Mouse (Mus musculus) stomach, postnatal 0 days (tissue): Measurements from ENCODE around the gene Ttc39d. TPM values are rescaled to one million over a fixed set of nuclear protein-coding genes. Genes with fewer than 3 reads are reported as not detected.
"Not testable (repeated sequence)": the region's sequence is repeated elsewhere in the genome, so short reads cannot be mapped to it uniquely, and the experiment has no call there.

Source experiments
- ATAC-seq: fragments of 200-750 bp; cut with Nextera tagmentation; 2 replicates; pipeline ENCODE4 v1.8.0; 2017; ENCODE audit not compliant: low FRiP score, low TSS enrichment
- DNase-seq: peaks from one replicate; pipeline ENCODE4 v3.0.0-alpha.2; 2016; ENCODE audit warnings: low spot score
- H3K27ac ChIP-seq: fragments of 300-500 bp; sonication (generic); replicated peaks from 2 replicates; pipeline ENCODE4 v1.5.1; 2014; ENCODE audit warnings: mild to moderate bottlenecking, control low read depth
- H3K27me3 ChIP-seq: fragments of 300-500 bp; sonication (generic); 2 replicates; pipeline ENCODE4 v1.6.1; 2014; ENCODE audit warnings: low read length; ENCODE audit not compliant: control insufficient read depth, insufficient read depth
- H3K36me3 ChIP-seq: fragments of 300-500 bp; sonication (generic); 2 replicates; pipeline ENCODE4 v1.6.1; 2014; ENCODE audit warnings: low read length, mixed read lengths; ENCODE audit not compliant: control insufficient read depth, insufficient read depth
- H3K4me1 ChIP-seq: fragments of 300-500 bp; sonication (generic); replicated peaks from 2 replicates; pipeline ENCODE4 v1.6.1; 2014; ENCODE audit warnings: antibody characterized with exemption; ENCODE audit not compliant: control insufficient read depth, insufficient read depth
- H3K4me2 ChIP-seq: fragments of 300-500 bp; sonication (generic); replicated peaks from 2 replicates; pipeline ENCODE4 v1.6.1; 2014; ENCODE audit warnings: low read depth, mild to moderate bottlenecking, control low read depth, moderate library complexity
- H3K4me3 ChIP-seq: fragments of 300-500 bp; sonication (generic); 2 replicates; pipeline ENCODE4 v1.5.1; 2014; ENCODE audit warnings: low read depth, low read length, control low read depth
- H3K9ac ChIP-seq: fragments of 300-500 bp; sonication (generic); 2 replicates; pipeline ENCODE4 v1.6.1; 2014; ENCODE audit warnings: mild to moderate bottlenecking, low read length, control low read depth, mixed read lengths
- H3K9me3 ChIP-seq: fragments of 300-500 bp; sonication (generic); 2 replicates; pipeline ENCODE4 v1.6.1; 2016; ENCODE audit warnings: low read length; ENCODE audit not compliant: control insufficient read depth
- CTCF ChIP-seq: IDR thresholded peaks from 2 replicates; pipeline ENCODE4 v1.5.1; 2016; ENCODE audit warnings: antibody characterized with exemption, low read depth, mild to moderate bottlenecking, moderate library complexity
- EP300 ChIP-seq: optimal IDR thresholded peaks from 2 replicates; pipeline ENCODE3; 2016; ENCODE audit warnings: antibody characterized with exemption
- whole genome bisulfite sequencing: fragments of 180-500 bp; shearing (Covaris S2); extraction: QIAGEN DNeasy Blood & Tissue Kit; methylation state at CpG from one replicate; pipeline ENCODE4 v1.1.7; 2014; 5-methylcytosine and 5-hydroxymethylcytosine counted together
- polyA plus RNA-seq: library from polyadenylated mRNA; unstranded; fragments of >200 nt; fragmentation: Nextera tagmentation; extraction: Ambion mirVana; gene quantifications from 2 replicates; pipeline ENCODE4 v1.2.1, GENCODE M21; 2015

The Ttc39d gene
- polyA plus RNA-seq, 1 experiment from 2014 or later, result 0.05 TPM

- no peak overlapping the region for H3K4me3 ChIP-seq
- WGBS, result 63% methylated on average over 3 of the region's 3 CpGs
- H3K9me3 ChIP-seq, result no peaks in the 10 kb centered on the region
- no peak overlapping the region for H3K9ac ChIP-seq
- H3K4me1 ChIP-seq, result no peaks in the 10 kb centered on the region
- H3K36me3 ChIP-seq, result no peaks in the 10 kb centered on the region
- no peak overlapping the region for H3K27ac ChIP-seq
- peak; percentile 56 for TF ChIP-seq CTCF
- TF ChIP-seq EP300, result no peak
- no peaks in the 10 kb centered on the region for H3K27me3 ChIP-seq
- DNase-seq, result peak; percentile 24
- ATAC-seq, result no peak
- no peak overlapping the region for H3K4me2 ChIP-seq
These were observed 14.8 kb downstream of the Ttc39d start for GRCm38 (mm10) chr17:80221890-80222628.

GRCm38 (mm10) chr17:80223829-80224228 lies 16.6 kb downstream of the Ttc39d start:
- no peaks in the 10 kb centered on the region for H3K4me1 ChIP-seq
- H3K4me3 ChIP-seq, result peak overlapping the region; percentile 59
- H3K9me3 ChIP-seq, result no peaks in the 10 kb centered on the region
- ATAC-seq, result peak; percentile 31; the same call in 1 of the 2 replicates
- TF ChIP-seq CTCF (no peak), EP300 (no peak)
- 4% methylated on average over 9 of the region's 9 CpGs for WGBS
- H3K27ac ChIP-seq, result peak overlapping the region; percentile 84
- no peaks in the 10 kb centered on the region for H3K27me3 ChIP-seq
- DNase-seq, result no peak
- no peaks in the 10 kb centered on the region for H3K36me3 ChIP-seq
- H3K9ac ChIP-seq, result peak overlapping the region; percentile 72; the same call in 1 of the 2 replicates
- H3K4me2 ChIP-seq, result peak overlapping the region; percentile 61

- Histone ChIP-seq H3K4me2 (peak within 1 kb of the TSS; percentile 61), H3K4me3 (peak within 1 kb of the TSS; percentile 59), H3K4me1 (no peaks in the 10 kb centered on the region), H3K36me3 (no peaks in the 10 kb centered on the region), H3K27me3 (no peaks in the 10 kb centered on the region), H3K9me3 (no peaks in the 10 kb centered on the region), H3K9ac (peak within 1 kb of the TSS; percentile 72), H3K27ac (peak within 1 kb of the TSS; percentile 84)
- ATAC-seq (peak; percentile 97), DNase-seq (peak; percentile 87)
- TF ChIP-seq CTCF (peak; percentile 7; the same call in 1 of the 2 replicates), EP300 (no peak)
- under 1% methylated on average over 33 of the region's 33 CpGs for WGBS
These were observed 17.3 kb downstream of the Ttc39d start, which contains the start of gene Gemin6 for GRCm38 (mm10) chr17:80224326-80225116. Gene Gemin6 (plus strand): TSS chr17:80224441.

GRCm38 (mm10) chr17:80225142-80225541 lies 17.9 kb downstream of the Ttc39d start:
- 41% methylated on average over 4 of the region's 5 CpGs for WGBS
- ATAC-seq, result not testable (repeated sequence)

GRCm38 (mm10) chr17:80229396-80229795 lies 22.1 kb downstream of the Ttc39d start:
- no peaks in the 10 kb centered on the region for H3K27me3 ChIP-seq
- H3K9ac ChIP-seq, result no peak overlapping the region
- ATAC-seq (no peak), DNase-seq (no peak)
- no peaks in the 10 kb centered on the region for H3K9me3 ChIP-seq
- H3K36me3 ChIP-seq, result no peaks in the 10 kb centered on the region
- 75% methylated on average over 2 of the region's 2 CpGs for WGBS
- TF ChIP-seq EP300 (no peak), CTCF (no peak)
- no peak overlapping the region for H3K4me3 ChIP-seq
- H3K4me1 ChIP-seq, result no peaks in the 10 kb centered on the region
- no peak overlapping the region for H3K27ac ChIP-seq
- no peak overlapping the region for H3K4me2 ChIP-seq

More at GRCm38 (mm10) chr17:80225142-80225541, 17.9 kb downstream of the Ttc39d start:
- DNase-seq, H3K36me3 ChIP-seq, H3K27me3 ChIP-seq, H3K9ac ChIP-seq, H3K27ac ChIP-seq, H3K9me3 ChIP-seq, H3K4me1 ChIP-seq: not testable (repeated sequence)
- Histone ChIP-seq H3K4me3 (peak overlapping the region; percentile 59), H3K4me2 (peak overlapping the region; percentile 61)
